Mouse (Mus musculus) liver, adult 2 months (tissue): ENCODE results near the gene Mrvi1.

Experiments used
- CTCF ChIP-seq: fragments of 200-500 bp; IDR thresholded peaks from 2 replicates; pipeline ENCODE4 v1.5.1; 2011; ENCODE audit warnings: low read depth, low read length, control low read depth
- POLR2A ChIP-seq: fragments of 200-500 bp; IDR thresholded peaks from 2 replicates; pipeline ENCODE4 v1.6.1; 2011; ENCODE audit warnings: low read length, control low read depth; ENCODE audit not compliant: insufficient read depth; ENCODE audit errors: extremely low read depth

DNA sequence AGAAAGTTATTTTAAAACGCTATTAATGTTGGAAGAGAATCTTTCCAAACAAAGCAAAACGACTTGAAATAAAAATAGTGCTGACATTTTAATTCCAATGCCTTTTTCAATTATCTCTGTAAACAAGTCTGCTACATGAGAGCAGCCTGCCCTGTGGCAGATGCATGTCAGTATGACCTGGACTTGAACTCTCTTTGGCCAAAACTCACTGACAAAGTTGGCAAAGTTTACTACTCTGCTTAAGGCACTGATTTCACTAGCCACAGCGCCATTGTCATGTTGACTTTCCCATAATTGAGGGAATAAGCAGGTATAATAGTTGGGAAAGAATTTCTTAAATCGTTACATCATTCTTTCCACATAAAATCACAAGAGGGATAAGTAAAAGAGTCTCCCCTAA is 38.6 kb upstream of the Mrvi1 start:
- TF ChIP-seq CTCF (no peak), POLR2A (no peak)
